Mouse (Mus musculus): ENCODE data around the gene Rasa2. TPM values are rescaled to one million over a fixed set of nuclear protein-coding genes. Genes with fewer than 3 reads are reported as not detected.
A peak's percentile ranks its signal among the peaks of the same experiment; 100 is the strongest.

Rasa2 gene
- polyA plus RNA-seq, 1 experiment from 2014 or later, result 21.4 TPM

DNA sequence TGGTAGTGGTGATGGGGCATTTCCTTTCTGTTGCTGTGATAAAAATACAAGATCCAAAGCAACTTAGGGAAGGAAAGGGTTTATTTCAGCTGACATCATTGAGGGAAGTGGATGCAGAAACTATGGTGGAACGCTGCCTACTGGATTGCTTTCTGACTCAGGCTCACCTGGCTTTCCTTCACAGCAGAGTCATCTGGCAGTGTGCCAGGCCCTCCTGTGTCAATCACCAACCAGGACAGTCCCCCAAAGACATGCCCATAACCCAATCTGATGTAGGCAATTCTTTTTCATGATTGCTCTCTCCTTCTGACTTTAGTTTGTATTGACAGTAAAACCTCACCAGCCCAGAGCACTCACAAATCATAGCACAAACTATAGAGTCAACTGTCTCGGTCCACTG is 41.0 kb upstream of the Rasa2 start:
- Histone ChIP-seq H3K9me3 (ENCODE audit: low read depth, low read length) (no peaks in the 10 kb centered on the region), H3K27me3 (ENCODE audit: insufficient read depth, low read length) (no peaks in the 10 kb centered on the region), H3K4me1 (ENCODE audit: insufficient read depth) (no peaks in the 10 kb centered on the region), H3K4me2 (no peak overlapping the region), H3K36me3 (ENCODE audit: insufficient read depth) (no peaks in the 10 kb centered on the region), H3K9ac (no peak overlapping the region), H3K4me3 (ENCODE audit: low read depth, low read length) (no peak overlapping the region), H3K27ac (ENCODE audit: low read depth) (no peak overlapping the region)
- no peak for DNase-seq
- WGBS, result 69% methylated on average over 2 of the region's 2 CpGs
- no peak for ATAC-seq (ENCODE audit: insufficient read depth)
- TF ChIP-seq CTCF (IDR thresholded peaks at IDR 0.05; ENCODE audit: low read depth), result no peak

GRCm38 (mm10) chr9:96671249-96671648 is 39.8 kb upstream of the Rasa2 start:
- 87% methylated on average over 12 of the region's 12 CpGs for WGBS
- TF ChIP-seq CTCF (IDR thresholded peaks at IDR 0.05; ENCODE audit: low read depth), result no peak
- Histone ChIP-seq H3K4me2 (no peak overlapping the region), H3K4me3 (ENCODE audit: low read depth, low read length) (no peak overlapping the region), H3K27ac (ENCODE audit: low read depth) (no peak overlapping the region), H3K4me1 (ENCODE audit: insufficient read depth) (no peaks in the 10 kb centered on the region), H3K9ac (no peak overlapping the region), H3K27me3 (ENCODE audit: insufficient read depth, low read length) (no peaks in the 10 kb centered on the region), H3K36me3 (ENCODE audit: insufficient read depth) (no peaks in the 10 kb centered on the region), H3K9me3 (ENCODE audit: low read depth, low read length) (no peaks in the 10 kb centered on the region)
- no peak for ATAC-seq (ENCODE audit: insufficient read depth)
- no peak for DNase-seq

DNA sequence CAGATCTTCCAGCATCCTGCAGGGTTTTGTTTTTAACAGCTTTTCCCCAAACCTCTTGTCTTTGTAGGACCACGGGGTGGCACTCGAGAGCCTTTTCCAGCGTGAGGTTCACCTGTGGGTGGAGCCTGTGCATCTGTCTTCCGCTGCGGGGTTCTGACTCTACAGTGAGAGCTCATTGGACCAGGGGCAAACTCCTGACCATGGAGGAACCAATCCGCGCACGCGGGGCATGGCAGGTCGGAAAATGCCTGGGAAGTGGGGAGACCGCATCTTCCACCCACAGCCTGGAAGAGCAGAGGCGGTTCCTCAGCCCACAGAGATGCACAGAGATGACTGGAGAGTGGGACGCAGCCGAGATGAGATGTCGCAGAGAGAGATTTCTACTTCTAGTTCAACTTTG is 38.5 kb upstream of the Rasa2 start:
- H3K4me3 ChIP-seq (ENCODE audit: low read depth, low read length), result peak overlapping the region; percentile 34
- H3K27ac ChIP-seq (ENCODE audit: low read depth), result 0 out of 2 replicates have a peak overlapping the region, but pooled peaks have one; percentile 36
- H3K4me2 ChIP-seq, result peak overlapping the region; percentile 72
- DNase-seq, result peak; percentile 98
- H3K27me3 ChIP-seq (ENCODE audit: insufficient read depth, low read length), result no peaks in the 10 kb centered on the region
- no peaks in the 10 kb centered on the region for H3K9me3 ChIP-seq (ENCODE audit: low read depth, low read length)
- no peaks in the 10 kb centered on the region for H3K4me1 ChIP-seq (ENCODE audit: insufficient read depth)
- peak overlapping the region; percentile 48 for H3K9ac ChIP-seq
- peak; percentile 100 for ATAC-seq (ENCODE audit: insufficient read depth)
- TF ChIP-seq CTCF (IDR thresholded peaks at IDR 0.05; ENCODE audit: low read depth), result peak; percentile 89
- H3K36me3 ChIP-seq (ENCODE audit: insufficient read depth), result no peaks in the 10 kb centered on the region
- WGBS, result under 1% methylated on average over 15 of the region's 15 CpGs

GRCm38 (mm10) chr9:96668628-96669027 is 37.2 kb upstream of the Rasa2 start:
- H3K9ac ChIP-seq, result no peak overlapping the region
- peak; percentile 76 for DNase-seq
- WGBS, result 43% methylated on average over 5 of the region's 5 CpGs
- no peaks in the 10 kb centered on the region for H3K4me1 ChIP-seq (ENCODE audit: insufficient read depth)
- TF ChIP-seq CTCF (IDR thresholded peaks at IDR 0.05; ENCODE audit: low read depth), result peak; percentile 80
- no peak overlapping the region for H3K27ac ChIP-seq (ENCODE audit: low read depth)
- peak; percentile 23; the same call in 1 of the 2 replicates for ATAC-seq (ENCODE audit: insufficient read depth)
- H3K27me3 ChIP-seq (ENCODE audit: insufficient read depth, low read length), result no peaks in the 10 kb centered on the region
- no peak overlapping the region for H3K4me2 ChIP-seq
- no peaks in the 10 kb centered on the region for H3K9me3 ChIP-seq (ENCODE audit: low read depth, low read length)
- H3K36me3 ChIP-seq (ENCODE audit: insufficient read depth), result no peaks in the 10 kb centered on the region
- no peak overlapping the region for H3K4me3 ChIP-seq (ENCODE audit: low read depth, low read length)

DNA sequence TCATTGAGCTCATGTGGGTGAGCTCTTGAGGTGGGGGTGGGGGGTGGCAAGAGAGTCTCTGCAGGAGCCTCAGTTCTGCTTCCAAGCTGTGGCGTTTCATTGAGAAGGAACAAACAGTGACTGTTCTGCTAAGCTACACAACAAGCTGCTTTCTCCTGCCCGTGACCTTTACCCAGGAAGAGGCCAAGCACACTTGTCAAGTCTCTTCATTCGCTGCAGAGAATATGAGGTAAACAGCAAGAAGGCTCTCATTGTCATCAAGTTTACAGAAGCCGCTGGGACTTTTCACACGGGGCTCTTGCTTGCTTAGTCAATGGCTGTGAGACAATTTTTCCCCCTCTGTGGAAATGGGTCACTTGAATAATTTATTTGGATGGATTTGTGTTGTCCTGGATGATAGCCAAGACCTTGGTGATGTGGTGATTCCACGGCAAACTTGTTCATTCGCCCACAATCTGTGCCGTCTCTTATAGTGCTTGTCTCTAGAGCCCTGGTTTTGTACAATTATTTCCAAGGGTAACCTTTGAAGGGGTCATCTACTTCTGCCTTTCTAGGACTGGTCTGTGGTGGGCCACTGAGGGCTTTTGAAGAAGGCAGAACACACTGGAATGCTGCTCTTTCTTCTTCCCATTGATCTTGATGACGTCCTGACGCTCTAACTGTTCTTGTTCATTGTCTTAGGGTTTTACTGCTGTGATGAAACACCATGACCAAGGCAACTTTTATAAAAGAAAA is 29.3 kb upstream of the Rasa2 start:
- no peaks in the 10 kb centered on the region for H3K9me3 ChIP-seq (ENCODE audit: low read depth, low read length)
- DNase-seq (no peak), ATAC-seq (ENCODE audit: insufficient read depth) (no peak)

DNA sequence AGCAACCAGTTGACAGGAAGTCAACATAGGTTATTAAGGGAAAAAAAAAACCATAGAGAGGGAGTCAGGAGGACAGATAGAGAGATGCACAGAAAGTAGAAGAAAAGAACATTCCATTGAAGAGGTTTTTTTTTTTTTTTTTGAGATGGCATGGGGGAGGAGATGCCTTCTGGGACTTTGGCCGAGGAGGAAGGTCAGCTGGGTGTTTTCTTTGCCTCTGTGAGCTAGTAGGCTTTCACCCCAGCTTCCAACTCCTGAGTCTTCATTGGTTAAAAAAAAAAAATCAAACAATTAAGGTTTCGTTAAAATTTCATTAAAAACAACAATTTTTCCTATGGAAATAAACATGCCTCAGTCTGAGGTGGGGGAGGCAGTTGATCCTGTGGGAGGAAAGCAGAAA is 28.4 kb upstream of the Rasa2 start:
- H3K27ac ChIP-seq (ENCODE audit: low read depth), result no peak overlapping the region
- no peaks in the 10 kb centered on the region for H3K9me3 ChIP-seq (ENCODE audit: low read depth, low read length)
- no peaks in the 10 kb centered on the region for H3K4me1 ChIP-seq (ENCODE audit: insufficient read depth)
- H3K27me3 ChIP-seq (ENCODE audit: insufficient read depth, low read length), result no peaks in the 10 kb centered on the region
- DNase-seq (no peak), ATAC-seq (ENCODE audit: insufficient read depth) (no peak)
- no peak overlapping the region for H3K4me2 ChIP-seq
- WGBS, result 59% methylated on average over 2 of the region's 2 CpGs
- H3K36me3 ChIP-seq (ENCODE audit: insufficient read depth), result no peaks in the 10 kb centered on the region
- H3K9ac ChIP-seq, result no peak overlapping the region
- no peak for TF ChIP-seq CTCF (IDR thresholded peaks at IDR 0.05; ENCODE audit: low read depth)
- no peak overlapping the region for H3K4me3 ChIP-seq (ENCODE audit: low read depth, low read length)

More for the DNA sequence above, 29.3 kb upstream of the Rasa2 start:
- Histone ChIP-seq H3K36me3 (ENCODE audit: insufficient read depth) (no peaks in the 10 kb centered on the region), H3K4me2 (no peak overlapping the region), H3K27me3 (ENCODE audit: insufficient read depth, low read length) (no peaks in the 10 kb centered on the region), H3K4me1 (ENCODE audit: insufficient read depth) (no peaks in the 10 kb centered on the region), H3K9ac (no peak overlapping the region), H3K4me3 (ENCODE audit: low read depth, low read length) (no peak overlapping the region), H3K27ac (ENCODE audit: low read depth) (no peak overlapping the region)
- 61% methylated on average over 10 of the region's 10 CpGs for WGBS
- no peak for TF ChIP-seq CTCF (IDR thresholded peaks at IDR 0.05; ENCODE audit: low read depth)

- TF ChIP-seq CTCF (IDR thresholded peaks at IDR 0.05; ENCODE audit: low read depth), result no peak
- ATAC-seq (ENCODE audit: insufficient read depth), result no peak
Observed at GRCm38 (mm10) chr9:96653538-96653937, 22.1 kb upstream of the Rasa2 start.

More at GRCm38 (mm10) chr9:96653538-96653937, 22.1 kb upstream of the Rasa2 start:
- 57% methylated on average over 4 of the region's 4 CpGs for WGBS
- Histone ChIP-seq H3K4me3 (ENCODE audit: low read depth, low read length) (no peak overlapping the region), H3K9ac (no peak overlapping the region), H3K4me2 (no peak overlapping the region), H3K4me1 (ENCODE audit: insufficient read depth) (no peaks in the 10 kb centered on the region), H3K36me3 (ENCODE audit: insufficient read depth) (no peaks in the 10 kb centered on the region), H3K27ac (ENCODE audit: low read depth) (no peak overlapping the region), H3K27me3 (ENCODE audit: insufficient read depth, low read length) (no peaks in the 10 kb centered on the region), H3K9me3 (ENCODE audit: low read depth, low read length) (no peaks in the 10 kb centered on the region)
- no peak for DNase-seq

All from lung, embryonic 14.5 days (tissue).